Mouse (Mus musculus): ENCODE measurements around the gene Rhd.

DNA sequence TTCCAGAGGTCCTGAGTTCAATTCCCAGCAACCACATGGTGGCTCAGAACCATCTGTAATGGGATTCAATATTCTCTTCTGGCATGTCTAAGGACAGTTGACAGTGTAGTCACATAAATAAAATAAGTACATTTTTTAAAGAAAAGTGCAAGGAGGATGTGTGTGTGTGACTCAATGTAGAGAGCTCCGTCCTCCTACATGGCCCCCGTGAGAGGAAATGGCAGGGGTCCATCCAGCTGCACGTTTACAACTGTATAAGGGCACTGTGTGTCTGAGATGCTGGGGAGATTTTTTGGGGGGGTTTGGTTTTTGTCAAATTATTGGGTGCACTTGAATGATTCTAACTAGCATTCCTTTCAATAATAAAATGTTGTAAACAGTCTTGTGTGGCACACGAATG, 28.9 kb upstream of the Rhd start:
- no peak for TF ChIP-seq POLR2A (IDR thresholded peaks at IDR 0.05; ENCODE audit: low read depth, low read length)
- TF ChIP-seq CTCF (IDR thresholded peaks at IDR 0.05; ENCODE audit: extremely low read depth, insufficient read depth, insufficient read length, insufficient replicate concordance), result no peak

Measured in spleen, adult 2 months (tissue).